Mouse (Mus musculus): Measurements from ENCODE around the gene Csrp3.

Csrp3 gene

GRCm38 (mm10) chr7:48829177-48829910, 18.5 kb downstream of the Csrp3 start:
- DNase-seq (ENCODE audit: low read depth, low spot score), result no peak

- no peak for DNase-seq (ENCODE audit: low read depth, low spot score)
These were observed 22.7 kb downstream of the Csrp3 start for GRCm38 (mm10) chr7:48825170-48825569.

GRCm38 (mm10) chr7:48824671-48825070, 23.2 kb downstream of the Csrp3 start:
- DNase-seq (ENCODE audit: low read depth, low spot score), result no peak

GRCm38 (mm10) chr7:48823621-48824020, 24.2 kb downstream of the Csrp3 start:
- no peak for DNase-seq (ENCODE audit: low read depth, low spot score)

GRCm38 (mm10) chr7:48821654-48822053, 26.2 kb downstream of the Csrp3 start:
- peak; percentile 17 for DNase-seq (ENCODE audit: low read depth, low spot score)

GRCm38 (mm10) chr7:48813594-48813993, 34.2 kb downstream of the Csrp3 start:
- DNase-seq (ENCODE audit: low read depth, low spot score), result no peak

GRCm38 (mm10) chr7:48812358-48812757, 35.5 kb downstream of the Csrp3 start:
- DNase-seq (ENCODE audit: low read depth, low spot score), result no peak

- DNase-seq (ENCODE audit: low read depth, low spot score), result no peak
These were observed 37.2 kb downstream of the Csrp3 start for GRCm38 (mm10) chr7:48810652-48811051.

- DNase-seq (ENCODE audit: low read depth, low spot score), result no peak
These were observed 41.2 kb downstream of the Csrp3 start for GRCm38 (mm10) chr7:48806587-48806986.

- DNase-seq (ENCODE audit: low read depth, low spot score), result no peak
These were observed 44.5 kb downstream of the Csrp3 start for GRCm38 (mm10) chr7:48803381-48803780.

- DNase-seq (ENCODE audit: low read depth, low spot score), result no peak
These were observed 52.7 kb downstream of the Csrp3 start for GRCm38 (mm10) chr7:48795130-48795529.

GRCm38 (mm10) chr7:48791412-48791811, 56.4 kb downstream of the Csrp3 start:
- DNase-seq (ENCODE audit: low read depth, low spot score), result no peak

- no peak for DNase-seq (ENCODE audit: low read depth, low spot score)
These were observed 57.7 kb downstream of the Csrp3 start for GRCm38 (mm10) chr7:48790117-48790516.

- peak; percentile 84 for DNase-seq (ENCODE audit: low read depth, low spot score)
These were observed 58.8 kb downstream of the Csrp3 start, which contains the start of gene Zdhhc13 for GRCm38 (mm10) chr7:48788851-48789572. TSS of gene Zdhhc13 (plus strand) at chr7:48789003.

- no peak for DNase-seq (ENCODE audit: low read depth, low spot score)
These were observed 59.5 kb downstream of the Csrp3 start for GRCm38 (mm10) chr7:48788348-48788747.

GRCm38 (mm10) chr7:48784773-48785523, 62.9 kb downstream of the Csrp3 start:
- DNase-seq (ENCODE audit: low read depth, low spot score), result no peak

GRCm38 (mm10) chr7:48782432-48782831, 65.4 kb downstream of the Csrp3 start:
- DNase-seq (ENCODE audit: low read depth, low spot score), result no peak

All from retina, postnatal 7 days (tissue).